Mouse (Mus musculus) limb, embryonic 14.5 days (tissue): ENCODE measurements around the gene Gm20716. TPM values are rescaled to one million over a fixed set of nuclear protein-coding genes. Genes with fewer than 3 reads are reported as not detected.
"Not testable (repeated sequence)": the region's sequence is repeated elsewhere in the genome, so short reads cannot be mapped to it uniquely, and the experiment has no call there.

Experiments
- ATAC-seq: fragments of 200-750 bp; cut with Nextera tagmentation; 2 replicates; pipeline ENCODE4 v1.8.0; 2017; ENCODE audit warnings: low read depth, moderate number of reproducible peaks, moderate TSS enrichment; ENCODE audit not compliant: low FRiP score
- DNase-seq: peaks from one replicate; pipeline ENCODE4 v3.0.0-alpha.2; 2015; ENCODE audit warnings: low spot score
- H3K27ac ChIP-seq: fragments of 300-500 bp; sonication (generic); replicated peaks from 2 replicates; pipeline ENCODE4 v1.5.1; 2014; ENCODE audit warnings: low read depth, mild to moderate bottlenecking, low read length, moderate library complexity, mixed read lengths
- H3K27me3 ChIP-seq: fragments of 300-500 bp; sonication (generic); 2 replicates; pipeline ENCODE4 v1.6.1; 2014; ENCODE audit warnings: low read length, mixed read lengths; ENCODE audit not compliant: control insufficient read depth, insufficient read depth
- H3K36me3 ChIP-seq: fragments of 300-500 bp; sonication (generic); 2 replicates; pipeline ENCODE4 v1.6.1; 2014; ENCODE audit warnings: mild to moderate bottlenecking, low read length, moderate library complexity, mixed read lengths; ENCODE audit not compliant: control insufficient read depth, insufficient read depth
- H3K4me1 ChIP-seq: fragments of 300-500 bp; sonication (generic); 2 replicates; pipeline ENCODE4 v1.6.1; 2014; ENCODE audit warnings: antibody characterized with exemption, low read length, mixed read lengths; ENCODE audit not compliant: control insufficient read depth, insufficient read depth
- H3K4me2 ChIP-seq: fragments of 300-500 bp; sonication (generic); replicated peaks from 2 replicates; pipeline ENCODE4 v1.6.1; 2014; ENCODE audit warnings: low read depth, mild to moderate bottlenecking, low read length, moderate library complexity; ENCODE audit not compliant: severe bottlenecking
- H3K4me3 ChIP-seq: fragments of 300-500 bp; sonication (generic); replicated peaks from 2 replicates; pipeline ENCODE4 v1.5.1; 2014; ENCODE audit warnings: low read length
- H3K9ac ChIP-seq: fragments of 300-500 bp; sonication (generic); 2 replicates; pipeline ENCODE4 v1.6.1; 2014; ENCODE audit warnings: mild to moderate bottlenecking, low read depth, low read length, moderate library complexity; ENCODE audit not compliant: severe bottlenecking
- H3K9me3 ChIP-seq: fragments of 300-500 bp; sonication (generic); 2 replicates; pipeline ENCODE4 v1.6.1; 2016; ENCODE audit warnings: low read length; ENCODE audit not compliant: control insufficient read depth
- POLR2A ChIP-seq: fragments of 200-500 bp; IDR thresholded peaks from 2 replicates; pipeline ENCODE4 v1.8.0; 2012; ENCODE audit warnings: inconsistent platforms, mild to moderate bottlenecking, moderate library complexity, borderline replicate concordance; ENCODE audit not compliant: insufficient read depth, insufficient read length; ENCODE audit errors: extremely low read depth
- WGBS: fragments of 180-500 bp; shearing (Covaris S2); extraction: QIAGEN DNeasy Blood & Tissue Kit; methylation state at CpG from one replicate; pipeline ENCODE4 v1.1.7; 2014; 5-methylcytosine and 5-hydroxymethylcytosine counted together
- polyA plus RNA-seq, 2 experiments: library from polyadenylated mRNA; depleted of rRNA in 1 of 2; stranded (reverse) in 1 of 2; unstranded in 1 of 2; fragments of >200 nt; fragmentation: Nextera tagmentation in 1 of 2; extraction: Ambion mirVana in 1 of 2; gene quantifications; 2 replicates each; pipeline versions ENCODE4 v1.2.1 to v1.2.3; 2012 to 2014

Gene Gm20716
- polyA plus RNA-seq, 2 experiments = 22.9 to 28.6 TPM

GRCm38 (mm10) chr2:168161978-168162377, 68.2 kb downstream of the Gm20716 start:
- Histone ChIP-seq H3K36me3 (no peaks in the 10 kb centered on the region), H3K9ac (peak overlapping the region; percentile 49), H3K4me1 (peaks cover 33% of the 10 kb centered on the region), H3K9me3 (no peaks in the 10 kb centered on the region), H3K27me3 (no peaks in the 10 kb centered on the region), H3K4me2 (peak overlapping the region; percentile 53), H3K4me3 (peak overlapping the region; percentile 23), H3K27ac (peak overlapping the region; percentile 61)
- TF ChIP-seq POLR2A = no peak
- DNase-seq (no peak), ATAC-seq (no peak)
- WGBS = 10% methylated on average over 14 of the region's 14 CpGs

GRCm38 (mm10) chr2:168161514-168161971, 68.6 kb downstream of the Gm20716 start:
- peaks cover 30% of the 10 kb centered on the region for H3K4me1 ChIP-seq
- no peaks in the 10 kb centered on the region for H3K9me3 ChIP-seq
- H3K9ac ChIP-seq = peak overlapping the region; percentile 49
- H3K27ac ChIP-seq = peak overlapping the region; percentile 61
- H3K27me3 ChIP-seq = no peaks in the 10 kb centered on the region
- H3K4me2 ChIP-seq = peak overlapping the region; percentile 53
- WGBS = 4% methylated on average over 9 of the region's 11 CpGs
- peak overlapping the region; percentile 23 for H3K4me3 ChIP-seq
- H3K36me3 ChIP-seq = no peaks in the 10 kb centered on the region
- TF ChIP-seq POLR2A = 0 out of 2 replicates have a peak, but pooled peaks have one; percentile 12
- DNase-seq (no peak), ATAC-seq (no peak)

- Histone ChIP-seq H3K27me3 (no peaks in the 10 kb centered on the region), H3K9me3 (no peaks in the 10 kb centered on the region), H3K9ac (no peak overlapping the region), H3K4me2 (no peak overlapping the region), H3K4me3 (no peak overlapping the region), H3K4me1 (peaks cover 32% of the 10 kb centered on the region), H3K36me3 (no peaks in the 10 kb centered on the region), H3K27ac (no peak overlapping the region)
- no peak for DNase-seq
- ATAC-seq = no peak
- WGBS = 80% methylated on average over 9 of the region's 9 CpGs
- no peak for TF ChIP-seq POLR2A
Observed at GRCm38 (mm10) chr2:168160370-168160930, 69.7 kb downstream of the Gm20716 start.

- H3K27ac ChIP-seq = peak overlapping the region; percentile 78
- peak overlapping the region; percentile 37 for H3K9ac ChIP-seq
- H3K4me1 ChIP-seq = peaks cover 42% of the 10 kb centered on the region
- DNase-seq = peak; percentile 84
- 4% methylated on average over 25 of the region's 25 CpGs for WGBS
- H3K36me3 ChIP-seq = no peaks in the 10 kb centered on the region
- no peaks in the 10 kb centered on the region for H3K27me3 ChIP-seq
- ATAC-seq = peak; percentile 27; the same call in 1 of the 2 replicates
- peak overlapping the region; percentile 50 for H3K4me2 ChIP-seq
- H3K4me3 ChIP-seq = peak overlapping the region; percentile 19
- no peak for TF ChIP-seq POLR2A
- H3K9me3 ChIP-seq = no peaks in the 10 kb centered on the region
Observed at GRCm38 (mm10) chr2:168158911-168159711, 71.1 kb downstream of the Gm20716 start.

GRCm38 (mm10) chr2:168157974-168158373, 72.2 kb downstream of the Gm20716 start:
- H3K27me3 ChIP-seq, H3K9me3 ChIP-seq, H3K4me2 ChIP-seq, H3K9ac ChIP-seq, H3K4me3 ChIP-seq, H3K36me3 ChIP-seq, DNase-seq, ATAC-seq, H3K27ac ChIP-seq: not testable (repeated sequence)
- H3K4me1 ChIP-seq = peaks cover 46% of the 10 kb centered on the region
- 68% methylated on average over 9 of the region's 11 CpGs for WGBS
